Mouse (Mus musculus): ENCODE data around the gene Rbm19. TPM values are rescaled to one million over a fixed set of nuclear protein-coding genes. Genes with fewer than 3 reads are reported as not detected.

Gene Rbm19
- total and polyA plus RNA-seq, 2 experiments = 4.9 to 9.2 TPM

GRCm38 (mm10) chr5:120185949-120186348 lies 69.7 kb downstream of the Rbm19 start:
- no peak for TF ChIP-seq POLR2A (IDR thresholded peaks at IDR 0.05; ENCODE audit: extremely low read depth, insufficient read depth, low read length)
- TF ChIP-seq CTCF (IDR thresholded peaks at IDR 0.05; ENCODE audit: low read depth, low read length) = no peak
- Histone ChIP-seq H3K27me3 (ENCODE audit: control insufficient read depth, insufficient read depth, low read length) (no peaks in the 10 kb centered on the region), H3K27ac (replicated peaks; ENCODE audit: insufficient read depth, low read depth, low read length) (no peak overlapping the region), H3K4me3 (ENCODE audit: insufficient read depth, low read depth, low read length) (no peak overlapping the region), H3K9ac (ENCODE audit: low read depth, low read length) (no peak overlapping the region), H3K36me3 (ENCODE audit: control insufficient read depth, insufficient read depth, low read length) (no peaks in the 10 kb centered on the region), H3K4me1 (ENCODE audit: control insufficient read depth, insufficient read depth, low read length) (no peaks in the 10 kb centered on the region), H3K79me2 (ENCODE audit: control insufficient read depth, insufficient read depth, low read length) (no peaks in the 10 kb centered on the region)
- whole genome bisulfite sequencing = 95% methylated on average over 10 of the region's 10 CpGs
- DNase-seq (ENCODE audit: extremely low read depth, low read depth, low spot score) = no peak

GRCm38 (mm10) chr5:120188541-120188940 lies 72.3 kb downstream of the Rbm19 start:
- WGBS = 86% methylated on average over 7 of the region's 7 CpGs
- no peak for TF ChIP-seq POLR2A (IDR thresholded peaks at IDR 0.05; ENCODE audit: extremely low read depth, insufficient read depth, low read length)
- no peak for TF ChIP-seq CTCF (IDR thresholded peaks at IDR 0.05; ENCODE audit: low read depth, low read length)
- H3K9ac ChIP-seq (ENCODE audit: low read depth, low read length) = no peak overlapping the region
- H3K4me1 ChIP-seq (ENCODE audit: control insufficient read depth, insufficient read depth, low read length) = no peaks in the 10 kb centered on the region
- no peak overlapping the region for H3K4me3 ChIP-seq (ENCODE audit: insufficient read depth, low read depth, low read length)
- H3K79me2 ChIP-seq (ENCODE audit: control insufficient read depth, insufficient read depth, low read length) = no peaks in the 10 kb centered on the region
- no peak for DNase-seq (ENCODE audit: extremely low read depth, low read depth, low spot score)
- no peaks in the 10 kb centered on the region for H3K27me3 ChIP-seq (ENCODE audit: control insufficient read depth, insufficient read depth, low read length)
- H3K36me3 ChIP-seq (ENCODE audit: control insufficient read depth, insufficient read depth, low read length) = no peaks in the 10 kb centered on the region
- no peak overlapping the region for H3K27ac ChIP-seq (replicated peaks; ENCODE audit: insufficient read depth, low read depth, low read length)

GRCm38 (mm10) chr5:120190001-120190582 lies 73.8 kb downstream of the Rbm19 start:
- no peaks in the 10 kb centered on the region for H3K36me3 ChIP-seq (ENCODE audit: control insufficient read depth, insufficient read depth, low read length)
- H3K4me1 ChIP-seq (ENCODE audit: control insufficient read depth, insufficient read depth, low read length) = no peaks in the 10 kb centered on the region
- no peak overlapping the region for H3K27ac ChIP-seq (replicated peaks; ENCODE audit: insufficient read depth, low read depth, low read length)
- 96% methylated on average over 14 of the region's 14 CpGs for WGBS
- H3K4me3 ChIP-seq (ENCODE audit: insufficient read depth, low read depth, low read length) = no peak overlapping the region
- H3K9ac ChIP-seq (ENCODE audit: low read depth, low read length) = no peak overlapping the region
- TF ChIP-seq CTCF (IDR thresholded peaks at IDR 0.05; ENCODE audit: low read depth, low read length) = no peak
- TF ChIP-seq POLR2A (IDR thresholded peaks at IDR 0.05; ENCODE audit: extremely low read depth, insufficient read depth, low read length) = no peak
- H3K79me2 ChIP-seq (ENCODE audit: control insufficient read depth, insufficient read depth, low read length) = no peaks in the 10 kb centered on the region
- DNase-seq (ENCODE audit: extremely low read depth, low read depth, low spot score) = no peak
- no peaks in the 10 kb centered on the region for H3K27me3 ChIP-seq (ENCODE audit: control insufficient read depth, insufficient read depth, low read length)

GRCm38 (mm10) chr5:120191620-120192019 lies 75.4 kb downstream of the Rbm19 start:
- Histone ChIP-seq H3K4me1 (ENCODE audit: control insufficient read depth, insufficient read depth, low read length) (no peaks in the 10 kb centered on the region), H3K4me3 (ENCODE audit: insufficient read depth, low read depth, low read length) (no peak overlapping the region), H3K79me2 (ENCODE audit: control insufficient read depth, insufficient read depth, low read length) (no peaks in the 10 kb centered on the region), H3K27me3 (ENCODE audit: control insufficient read depth, insufficient read depth, low read length) (no peaks in the 10 kb centered on the region), H3K36me3 (ENCODE audit: control insufficient read depth, insufficient read depth, low read length) (no peaks in the 10 kb centered on the region), H3K27ac (replicated peaks; ENCODE audit: insufficient read depth, low read depth, low read length) (no peak overlapping the region), H3K9ac (ENCODE audit: low read depth, low read length) (no peak overlapping the region)
- DNase-seq (ENCODE audit: extremely low read depth, low read depth, low spot score) = no peak
- TF ChIP-seq POLR2A (IDR thresholded peaks at IDR 0.05; ENCODE audit: extremely low read depth, insufficient read depth, low read length) = no peak
- TF ChIP-seq CTCF (IDR thresholded peaks at IDR 0.05; ENCODE audit: low read depth, low read length) = no peak
- 79% methylated on average over 9 of the region's 9 CpGs for WGBS

DNA sequence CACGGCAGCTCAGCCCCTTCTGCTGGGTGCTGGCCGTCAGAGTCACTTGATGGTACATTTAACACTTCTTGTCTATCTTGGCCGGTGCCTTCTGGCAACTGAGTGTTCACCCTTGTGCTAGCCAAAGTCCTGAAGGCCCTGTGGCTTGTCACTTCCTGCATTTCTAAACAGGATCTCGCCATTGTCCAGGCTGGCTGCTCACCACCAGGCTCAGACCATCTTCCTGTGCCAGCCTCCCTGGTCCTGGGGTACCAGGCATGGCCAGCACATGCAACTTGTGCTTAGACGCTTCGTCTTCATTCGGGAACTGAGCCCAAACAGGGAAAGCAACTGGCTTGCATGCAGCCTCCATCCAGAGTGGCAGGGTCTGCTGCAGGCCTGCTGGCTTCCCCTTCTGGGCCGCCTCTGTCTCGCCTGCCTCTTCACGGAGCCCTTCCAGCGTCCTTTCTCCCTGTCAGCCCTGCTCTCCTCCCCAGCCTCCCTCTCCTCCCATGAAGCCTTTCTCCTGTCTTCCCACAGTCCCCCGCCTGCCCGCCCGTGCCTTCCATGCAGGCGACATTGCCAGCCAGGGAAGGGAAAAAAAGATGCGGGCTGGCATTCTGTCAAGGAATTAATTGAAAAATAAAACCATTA lies 78.2 kb downstream of the Rbm19 start:
- Histone ChIP-seq H3K4me1 (ENCODE audit: control insufficient read depth, insufficient read depth, low read length) (no peaks in the 10 kb centered on the region), H3K27me3 (ENCODE audit: control insufficient read depth, insufficient read depth, low read length) (no peaks in the 10 kb centered on the region), H3K79me2 (ENCODE audit: control insufficient read depth, insufficient read depth, low read length) (no peaks in the 10 kb centered on the region), H3K36me3 (ENCODE audit: control insufficient read depth, insufficient read depth, low read length) (no peaks in the 10 kb centered on the region), H3K4me3 (ENCODE audit: insufficient read depth, low read depth, low read length) (no peak overlapping the region), H3K9ac (ENCODE audit: low read depth, low read length) (no peak overlapping the region), H3K27ac (replicated peaks; ENCODE audit: insufficient read depth, low read depth, low read length) (no peak overlapping the region)
- no peak for DNase-seq (ENCODE audit: extremely low read depth, low read depth, low spot score)
- 87% methylated on average over 16 of the region's 16 CpGs for whole genome bisulfite sequencing
- TF ChIP-seq CTCF (IDR thresholded peaks at IDR 0.05; ENCODE audit: low read depth, low read length) = no peak
- TF ChIP-seq POLR2A (IDR thresholded peaks at IDR 0.05; ENCODE audit: extremely low read depth, insufficient read depth, low read length) = no peak

GRCm38 (mm10) chr5:120194948-120195347 lies 78.7 kb downstream of the Rbm19 start:
- no peak for DNase-seq (ENCODE audit: extremely low read depth, low read depth, low spot score)
- Histone ChIP-seq H3K4me1 (ENCODE audit: control insufficient read depth, insufficient read depth, low read length) (no peaks in the 10 kb centered on the region), H3K27ac (replicated peaks; ENCODE audit: insufficient read depth, low read depth, low read length) (no peak overlapping the region), H3K27me3 (ENCODE audit: control insufficient read depth, insufficient read depth, low read length) (no peaks in the 10 kb centered on the region), H3K9ac (ENCODE audit: low read depth, low read length) (no peak overlapping the region), H3K36me3 (ENCODE audit: control insufficient read depth, insufficient read depth, low read length) (no peaks in the 10 kb centered on the region), H3K79me2 (ENCODE audit: control insufficient read depth, insufficient read depth, low read length) (no peaks in the 10 kb centered on the region), H3K4me3 (ENCODE audit: insufficient read depth, low read depth, low read length) (no peak overlapping the region)
- TF ChIP-seq CTCF (IDR thresholded peaks at IDR 0.05; ENCODE audit: low read depth, low read length) (no peak), POLR2A (IDR thresholded peaks at IDR 0.05; ENCODE audit: extremely low read depth, insufficient read depth, low read length) (no peak)
- WGBS = 81% methylated on average over 13 of the region's 13 CpGs
